Mouse (Mus musculus): Measurements from ENCODE around the gene Fam126a. TPM values are rescaled to one million over a fixed set of nuclear protein-coding genes. Genes with fewer than 3 reads are reported as not detected.

The Fam126a gene
- total RNA-seq, 1 experiment from 2014 or later = 98.2 TPM

GRCm38 (mm10) chr5:23992876-23993552, 37.5 kb downstream of the Fam126a start:
- DNase-seq = peak; percentile 15

- DNase-seq = no peak
Measured at GRCm38 (mm10) chr5:23990001-23990400, 40.5 kb downstream of the Fam126a start.

GRCm38 (mm10) chr5:23987792-23988191, 42.7 kb downstream of the Fam126a start:
- DNase-seq = no peak

- peak; percentile 41 for DNase-seq
Measured at GRCm38 (mm10) chr5:23982081-23982480, 48.4 kb downstream of the Fam126a start.

GRCm38 (mm10) chr5:23978516-23978915, 52.0 kb downstream of the Fam126a start:
- DNase-seq = no peak

- no peak for DNase-seq
Measured at GRCm38 (mm10) chr5:23974994-23975575, 55.4 kb downstream of the Fam126a start.

GRCm38 (mm10) chr5:23967705-23968104, 62.8 kb downstream of the Fam126a start:
- peak; percentile 65 for DNase-seq

GRCm38 (mm10) chr5:23964599-23965165, 65.8 kb downstream of the Fam126a start:
- peak; percentile 43 for DNase-seq

GRCm38 (mm10) chr5:23953047-23953446, 77.4 kb downstream of the Fam126a start:
- DNase-seq = no peak

- no peak for DNase-seq
Measured at GRCm38 (mm10) chr5:23948071-23948470, 82.4 kb downstream of the Fam126a start.

- no peak for DNase-seq
Measured at GRCm38 (mm10) chr5:23945056-23945455, 85.4 kb downstream of the Fam126a start.

GRCm38 (mm10) chr5:23943534-23943933, 87.0 kb downstream of the Fam126a start:
- DNase-seq = no peak

- no peak for DNase-seq
Measured at GRCm38 (mm10) chr5:23923481-23924165, 106.9 kb downstream of the Fam126a start.

GRCm38 (mm10) chr5:23922516-23923291, 107.8 kb downstream of the Fam126a start:
- no peak for DNase-seq

- no peak for DNase-seq
Measured at GRCm38 (mm10) chr5:23921316-23921715, 109.2 kb downstream of the Fam126a start.

GRCm38 (mm10) chr5:23919892-23920731, 110.4 kb downstream of the Fam126a start:
- DNase-seq = no peak

GRCm38 (mm10) chr5:23917301-23917700, 113.2 kb downstream of the Fam126a start:
- no peak for DNase-seq

GRCm38 (mm10) chr5:23911556-23911955, 118.9 kb downstream of the Fam126a start:
- no peak for DNase-seq

- no peak for DNase-seq
Measured at GRCm38 (mm10) chr5:23909256-23909655, 121.2 kb downstream of the Fam126a start.

- no peak for DNase-seq
Measured at GRCm38 (mm10) chr5:23908486-23909090, 121.9 kb downstream of the Fam126a start.

GRCm38 (mm10) chr5:23902221-23902620, 128.3 kb downstream of the Fam126a start:
- DNase-seq = no peak

Data from adrenal gland, postnatal 25 days (tissue).